Mouse (Mus musculus) liver, embryonic 15.5 days (tissue): ENCODE data around the gene Psmc6. TPM values are rescaled to one million over a fixed set of nuclear protein-coding genes. Genes with fewer than 3 reads are reported as not detected.

ENCODE experiments used
- ATAC-seq: fragments of 200-750 bp; cut with Nextera tagmentation; 2 replicates; pipeline ENCODE4 v1.8.0; 2017; ENCODE audit warnings: moderate number of reproducible peaks, mild to moderate bottlenecking, moderate library complexity; ENCODE audit not compliant: insufficient read depth
- H3K27ac ChIP-seq: fragments of 300-500 bp; sonication (generic); replicated peaks from 2 replicates; pipeline ENCODE4 v1.5.1; 2015; ENCODE audit warnings: mild to moderate bottlenecking, inconsistent platforms
- H3K27me3 ChIP-seq: fragments of 300-500 bp; sonication (generic); 2 replicates; pipeline ENCODE4 v1.6.1; 2015; ENCODE audit warnings: mild to moderate bottlenecking, inconsistent platforms
- H3K36me3 ChIP-seq: fragments of 300-500 bp; sonication (generic); replicated peaks from 2 replicates; pipeline ENCODE4 v1.6.1; 2015; ENCODE audit warnings: moderate library complexity, mild to moderate bottlenecking, inconsistent platforms
- H3K4me1 ChIP-seq: fragments of 300-500 bp; sonication (generic); replicated peaks from 2 replicates; pipeline ENCODE4 v1.6.1; 2015; ENCODE audit warnings: inconsistent platforms
- H3K4me2 ChIP-seq: fragments of 300-500 bp; sonication (generic); 2 replicates; pipeline ENCODE4 v1.6.1; 2015; ENCODE audit warnings: moderate library complexity, mild to moderate bottlenecking, inconsistent platforms
- H3K4me3 ChIP-seq: fragments of 300-500 bp; sonication (generic); replicated peaks from 2 replicates; pipeline ENCODE4 v1.5.1; 2015; ENCODE audit warnings: mild to moderate bottlenecking, inconsistent platforms
- H3K9ac ChIP-seq: fragments of 300-500 bp; sonication (generic); 2 replicates; pipeline ENCODE4 v1.6.1; 2015; ENCODE audit warnings: moderate library complexity, mild to moderate bottlenecking, inconsistent platforms
- H3K9me3 ChIP-seq: fragments of 300-500 bp; sonication (generic); replicated peaks from 2 replicates; pipeline ENCODE4 v1.6.1; 2016; ENCODE audit warnings: inconsistent platforms
- WGBS: fragments of 180-500 bp; shearing (Covaris S2); methylation state at CpG from one replicate; pipeline ENCODE4 v1.1.7; 2015; ENCODE audit warnings: mixed read lengths; ENCODE audit not compliant: insufficient replicate concordance; 5-methylcytosine and 5-hydroxymethylcytosine counted together
- polyA plus RNA-seq: library from polyadenylated mRNA; unstranded; fragments of >200 nt; fragmentation: Nextera tagmentation; extraction: Ambion mirVana; gene quantifications from 2 replicates; pipeline ENCODE4 v1.2.1, GENCODE M21; 2015

Gene Psmc6
- polyA plus RNA-seq = 69.2 and 84.9 TPM in 2 replicates

DNA sequence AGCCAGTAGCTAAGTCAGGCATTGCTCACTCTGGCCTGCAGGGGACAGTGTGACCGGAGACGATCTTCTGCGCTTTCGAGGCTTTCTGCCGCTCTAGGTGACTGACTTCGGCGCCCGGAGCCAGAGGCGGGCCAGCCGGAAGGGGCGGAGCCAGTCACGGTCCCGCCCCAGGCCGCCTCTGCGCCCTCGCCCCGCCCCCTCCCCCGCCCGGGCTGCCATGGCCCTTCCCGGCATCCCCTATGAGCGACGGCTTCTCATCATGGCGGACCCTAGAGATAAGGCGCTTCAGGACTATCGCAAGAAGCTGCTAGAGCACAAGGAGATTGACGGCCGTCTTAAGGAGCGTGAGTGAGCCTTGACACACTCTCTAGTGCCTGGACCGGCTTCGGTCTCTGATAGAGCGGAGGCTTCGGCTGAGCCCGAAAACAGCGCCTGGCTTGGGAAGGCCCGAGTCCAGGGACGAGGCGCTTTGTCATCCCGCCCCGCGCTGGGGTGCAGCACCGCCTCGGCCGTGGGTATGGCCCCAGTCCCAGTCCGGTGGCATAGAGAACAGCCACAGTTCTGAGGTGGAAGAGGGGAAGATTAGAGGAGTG lies at the start of gene Psmc6:
Gene Psmc6 (plus strand): TSS at position 200 of the 593 bp plus-strand sequence.
- H3K36me3 ChIP-seq = peaks cover 32% of the 10 kb centered on the region
- under 1% methylated on average over 44 of the region's 44 CpGs for WGBS
- ATAC-seq = peak; percentile 92

DNA sequence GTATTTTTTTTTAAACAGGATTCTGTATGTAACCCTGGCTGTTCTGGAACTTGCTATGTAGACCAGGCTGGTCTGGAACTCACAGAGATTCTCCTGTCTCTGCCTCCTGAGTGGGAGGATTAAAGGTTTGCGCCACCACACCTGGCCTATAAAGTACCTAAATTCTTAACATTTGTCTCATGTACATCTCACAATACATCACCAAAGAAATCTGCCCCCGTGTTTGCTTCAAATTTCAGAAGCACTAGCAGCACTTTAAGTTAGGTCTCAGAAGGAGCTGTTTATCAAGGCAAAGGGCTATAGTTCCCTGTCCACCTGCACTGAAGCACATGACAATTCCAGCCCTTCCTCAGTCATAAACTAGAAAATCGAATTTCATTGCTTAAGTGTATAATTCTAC lies 47.5 kb upstream of the Psmc6 start:
- Histone ChIP-seq H3K9ac (no peak overlapping the region), H3K27ac (no peak overlapping the region), H3K36me3 (peaks cover 10% of the 10 kb centered on the region), H3K9me3 (no peaks in the 10 kb centered on the region), H3K27me3 (no peaks in the 10 kb centered on the region), H3K4me1 (no peaks in the 10 kb centered on the region), H3K4me3 (no peak overlapping the region), H3K4me2 (no peak overlapping the region)
- 69% methylated on average over 3 of the region's 3 CpGs for WGBS
- ATAC-seq = no peak

More for the DNA sequence above, at the start of gene Psmc6:
- peak within 1 kb of the TSS; percentile 98 for H3K27ac ChIP-seq
- H3K9ac ChIP-seq = peak within 1 kb of the TSS; percentile 95
- H3K9me3 ChIP-seq = no peaks in the 10 kb centered on the region
- peaks cover 31% of the 10 kb centered on the region for H3K4me1 ChIP-seq
- H3K4me3 ChIP-seq = peak within 1 kb of the TSS; percentile 98
- no peaks in the 10 kb centered on the region for H3K27me3 ChIP-seq
- peak within 1 kb of the TSS; percentile 77 for H3K4me2 ChIP-seq

DNA sequence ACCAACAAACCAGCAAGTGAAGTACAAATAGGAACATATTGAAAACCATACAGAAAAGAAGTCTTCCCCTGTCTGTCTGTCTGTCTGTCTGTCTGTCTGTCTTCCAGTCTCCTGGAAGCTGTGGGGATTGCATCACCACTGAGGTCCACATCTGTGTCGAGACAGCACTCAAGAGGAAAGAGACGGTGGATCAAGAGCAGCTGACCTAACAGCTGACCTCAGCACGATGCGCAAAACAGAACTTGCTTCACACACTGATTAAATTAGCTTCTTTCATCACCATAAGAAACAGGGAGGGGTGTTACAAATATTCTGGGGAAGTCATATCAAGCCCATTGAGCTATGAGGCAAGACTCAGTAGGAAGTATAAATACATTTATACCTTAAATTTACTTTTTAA lies 38.0 kb upstream of the Psmc6 start:
- H3K4me1 ChIP-seq = no peaks in the 10 kb centered on the region
- no peaks in the 10 kb centered on the region for H3K27me3 ChIP-seq
- ATAC-seq = no peak
- no peak overlapping the region for H3K4me3 ChIP-seq
- peaks cover 68% of the 10 kb centered on the region for H3K36me3 ChIP-seq
- no peak overlapping the region for H3K9ac ChIP-seq
- H3K9me3 ChIP-seq = no peaks in the 10 kb centered on the region
- H3K4me2 ChIP-seq = no peak overlapping the region
- H3K27ac ChIP-seq = no peak overlapping the region
- WGBS = 78% methylated on average over 4 of the region's 4 CpGs

DNA sequence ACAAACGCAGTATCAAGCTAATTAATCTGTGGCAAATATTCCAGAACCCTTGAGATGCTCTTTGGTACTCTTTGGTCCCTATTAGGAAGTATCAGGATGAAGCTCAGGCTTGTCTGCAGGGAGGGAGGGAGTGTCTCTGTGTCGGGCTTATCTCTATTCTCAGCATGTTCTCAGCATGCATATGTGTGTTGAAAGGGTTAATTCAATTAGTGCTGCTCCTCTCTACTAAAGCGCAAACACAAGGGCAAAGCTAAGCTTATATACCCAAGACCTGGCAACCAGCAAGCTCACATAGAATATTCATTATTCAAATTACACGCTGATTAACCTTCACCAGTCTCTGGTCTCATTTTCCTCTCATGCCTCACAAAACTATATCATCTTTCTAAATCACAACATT lies 25.6 kb upstream of the Psmc6 start:
- Histone ChIP-seq H3K36me3 (peaks cover 66% of the 10 kb centered on the region), H3K27ac (no peak overlapping the region), H3K4me1 (peaks cover 9% of the 10 kb centered on the region), H3K9me3 (no peaks in the 10 kb centered on the region), H3K4me2 (no peak overlapping the region), H3K27me3 (no peaks in the 10 kb centered on the region), H3K4me3 (no peak overlapping the region), H3K9ac (no peak overlapping the region)
- WGBS = 68% methylated on average over 4 of the region's 4 CpGs
- no peak for ATAC-seq

DNA sequence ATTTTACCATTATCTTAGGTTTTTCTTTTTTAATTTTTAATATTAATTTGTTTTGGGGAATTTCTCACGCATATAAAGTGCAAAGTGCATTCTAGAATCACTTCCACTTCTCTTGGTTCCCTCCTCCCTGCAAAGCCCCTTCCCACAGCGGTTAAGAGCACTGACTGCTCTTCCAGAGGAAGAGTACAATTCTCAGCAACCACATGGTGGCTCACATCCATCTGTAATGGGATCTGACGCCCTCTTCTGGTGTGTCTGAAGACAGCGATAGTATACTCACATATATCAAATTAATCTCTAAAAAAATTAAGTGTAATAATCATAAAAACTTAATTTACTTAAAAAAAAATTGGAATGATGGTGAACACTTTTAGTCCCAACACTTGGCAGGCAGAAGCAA lies 25.2 kb upstream of the Psmc6 start:
- Histone ChIP-seq H3K36me3 (peaks cover 66% of the 10 kb centered on the region), H3K27me3 (no peaks in the 10 kb centered on the region), H3K9ac (no peak overlapping the region), H3K4me1 (peaks cover 9% of the 10 kb centered on the region), H3K4me2 (no peak overlapping the region), H3K27ac (no peak overlapping the region), H3K9me3 (no peaks in the 10 kb centered on the region), H3K4me3 (no peak overlapping the region)
- WGBS = 75% methylated on average over 4 of the region's 4 CpGs
- ATAC-seq = no peak

DNA sequence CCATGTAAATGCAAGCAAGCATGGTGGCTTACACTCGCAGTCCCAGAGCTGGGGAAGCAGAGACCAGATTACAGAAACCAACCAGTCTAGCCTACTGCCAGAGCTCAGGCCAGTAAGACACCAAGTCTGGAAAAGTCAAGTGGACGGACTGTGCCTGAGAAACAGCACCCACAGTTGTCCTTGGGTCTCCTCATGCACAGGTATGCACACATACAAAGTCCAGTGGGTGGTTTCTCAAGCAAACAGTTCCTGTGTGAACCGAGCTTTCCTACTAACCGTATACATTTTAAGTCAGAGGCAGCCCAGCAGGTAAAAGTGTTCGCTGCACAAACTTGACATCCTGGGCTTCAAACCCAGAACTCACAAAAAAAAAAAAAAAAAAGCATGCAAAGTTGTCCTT lies 23.7 kb upstream of the Psmc6 start:
- no peaks in the 10 kb centered on the region for H3K9me3 ChIP-seq
- WGBS = 74% methylated on average over 5 of the region's 5 CpGs
- H3K4me2 ChIP-seq = no peak overlapping the region
- H3K27me3 ChIP-seq = no peaks in the 10 kb centered on the region
- H3K4me1 ChIP-seq = peaks cover 13% of the 10 kb centered on the region
- H3K27ac ChIP-seq = peak overlapping the region; percentile 42
- H3K4me3 ChIP-seq = no peak overlapping the region
- no peak for ATAC-seq
- H3K36me3 ChIP-seq = peaks cover 58% of the 10 kb centered on the region
- H3K9ac ChIP-seq = no peak overlapping the region

DNA sequence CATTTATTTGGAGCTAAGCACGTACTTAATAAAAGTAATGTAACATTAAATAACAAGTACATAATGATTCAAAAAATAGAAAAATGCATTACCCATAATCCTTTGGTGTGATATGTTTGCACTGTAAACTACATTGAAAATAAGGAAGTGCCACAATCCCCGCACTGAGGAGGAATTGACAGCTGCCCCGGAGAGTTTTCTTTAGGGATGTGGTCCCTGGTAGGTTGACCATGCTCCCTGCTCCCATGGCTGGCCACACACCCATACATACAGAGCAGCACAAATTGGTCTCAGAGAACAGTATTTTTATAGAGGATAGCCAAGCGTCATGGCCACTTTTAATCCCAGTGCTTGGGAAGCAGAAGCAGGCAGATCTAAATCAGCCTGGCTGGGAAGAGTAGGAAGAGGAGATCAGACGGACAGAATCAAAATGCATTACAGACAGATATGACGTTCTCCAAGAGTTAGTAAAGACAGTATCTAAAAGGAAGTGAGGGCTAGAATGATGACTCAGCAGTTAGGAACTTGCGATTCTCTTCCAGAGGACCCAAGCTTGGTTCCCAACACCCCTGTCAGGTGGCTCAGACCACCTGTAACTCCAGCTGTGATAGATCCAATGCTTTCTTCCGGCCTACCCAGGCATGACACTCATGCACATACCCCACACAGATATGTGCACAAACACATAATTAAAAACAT lies 21.8 kb upstream of the Psmc6 start:
- Histone ChIP-seq H3K27me3 (no peaks in the 10 kb centered on the region), H3K4me1 (peaks cover 13% of the 10 kb centered on the region), H3K4me3 (no peak overlapping the region), H3K4me2 (0 out of 2 replicates have a peak overlapping the region, but pooled peaks have one; percentile 1), H3K9me3 (no peaks in the 10 kb centered on the region), H3K36me3 (peaks cover 40% of the 10 kb centered on the region), H3K27ac (no peak overlapping the region), H3K9ac (no peak overlapping the region)
- 51% methylated on average over 8 of the region's 8 CpGs for whole genome bisulfite sequencing
- no peak for ATAC-seq

DNA sequence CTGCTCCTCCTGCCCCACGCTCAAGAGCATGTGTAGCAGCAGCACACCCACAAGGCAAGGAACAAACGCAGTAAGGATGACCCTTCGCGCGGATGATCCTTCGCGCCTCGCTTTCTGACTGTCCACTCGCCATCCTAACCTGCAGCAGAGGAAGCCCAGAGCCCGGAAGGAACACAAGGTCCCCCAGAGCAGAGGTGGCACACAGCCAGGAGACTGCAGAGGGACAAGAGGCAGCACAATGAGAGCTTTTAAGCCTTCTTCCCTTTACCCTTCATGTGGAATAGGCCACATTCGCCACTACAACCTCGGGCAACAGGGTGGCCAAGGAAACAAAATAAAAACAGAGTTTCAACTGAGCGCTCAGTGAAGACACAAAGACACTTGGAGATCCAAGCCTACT lies 19.9 kb upstream of the Psmc6 start:
- no peak overlapping the region for H3K9ac ChIP-seq
- H3K4me2 ChIP-seq = no peak overlapping the region
- H3K4me3 ChIP-seq = no peak overlapping the region
- H3K36me3 ChIP-seq = peaks cover 30% of the 10 kb centered on the region
- no peak for ATAC-seq
- H3K4me1 ChIP-seq = peaks cover 24% of the 10 kb centered on the region
- H3K27me3 ChIP-seq = no peaks in the 10 kb centered on the region
- H3K9me3 ChIP-seq = no peaks in the 10 kb centered on the region
- 87% methylated on average over 13 of the region's 13 CpGs for WGBS
- no peak overlapping the region for H3K27ac ChIP-seq

DNA sequence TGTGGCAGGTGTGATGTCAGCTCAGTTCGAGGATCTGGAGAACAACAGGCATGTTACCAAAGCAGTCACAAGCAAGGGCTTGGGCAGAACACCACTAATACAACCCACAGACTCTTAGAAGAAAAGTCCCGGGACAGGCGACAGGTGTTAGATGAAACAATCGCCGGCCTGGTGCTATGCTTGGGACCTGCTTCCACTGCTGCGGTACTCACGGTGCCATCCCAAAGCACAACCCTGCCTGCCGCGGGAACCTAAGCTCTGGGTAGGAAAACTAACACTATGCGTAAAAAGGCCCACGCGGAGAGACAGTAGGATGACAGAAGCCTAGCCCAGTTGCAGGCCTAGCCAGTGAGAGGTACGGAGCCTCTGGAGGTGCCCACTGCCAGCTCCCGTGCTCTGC lies 19.5 kb upstream of the Psmc6 start:
- H3K9me3 ChIP-seq = no peaks in the 10 kb centered on the region
- H3K27me3 ChIP-seq = no peaks in the 10 kb centered on the region
- peaks cover 25% of the 10 kb centered on the region for H3K36me3 ChIP-seq
- WGBS = 85% methylated on average over 14 of the region's 14 CpGs
- H3K4me3 ChIP-seq = no peak overlapping the region
- no peak overlapping the region for H3K9ac ChIP-seq
- no peak overlapping the region for H3K4me2 ChIP-seq
- H3K27ac ChIP-seq = no peak overlapping the region
- H3K4me1 ChIP-seq = peaks cover 24% of the 10 kb centered on the region
- no peak for ATAC-seq

DNA sequence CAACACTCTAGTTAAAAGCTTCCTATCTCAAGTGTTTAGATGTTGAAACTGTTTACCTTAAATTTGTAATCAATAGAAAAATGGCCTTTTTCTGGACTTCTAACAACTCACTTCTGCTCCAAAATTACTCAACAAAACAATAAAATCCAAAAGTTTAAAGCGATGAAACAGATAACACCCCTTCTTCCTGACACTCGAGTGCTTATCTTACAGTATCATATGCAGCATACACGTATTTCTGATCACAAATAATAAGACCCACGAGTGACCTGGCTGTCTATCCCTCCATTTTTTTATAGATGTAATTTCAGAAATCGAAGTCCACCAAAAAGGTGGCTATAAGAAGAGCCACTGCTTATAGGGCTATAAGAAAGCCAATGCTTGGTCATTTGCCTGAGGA lies 12.7 kb upstream of the Psmc6 start:
- H3K27me3 ChIP-seq = no peaks in the 10 kb centered on the region
- peak overlapping the region; percentile 98 for H3K4me3 ChIP-seq
- 15% methylated on average over 5 of the region's 5 CpGs for WGBS
- ATAC-seq = no peak
- peak overlapping the region; percentile 91 for H3K9ac ChIP-seq
- H3K4me2 ChIP-seq = peak overlapping the region; percentile 90
- H3K4me1 ChIP-seq = peaks cover 66% of the 10 kb centered on the region
- no peaks in the 10 kb centered on the region for H3K9me3 ChIP-seq
- peak overlapping the region; percentile 92 for H3K27ac ChIP-seq
- H3K36me3 ChIP-seq = peaks cover 5% of the 10 kb centered on the region; the same call in 1 of the 2 replicates

DNA sequence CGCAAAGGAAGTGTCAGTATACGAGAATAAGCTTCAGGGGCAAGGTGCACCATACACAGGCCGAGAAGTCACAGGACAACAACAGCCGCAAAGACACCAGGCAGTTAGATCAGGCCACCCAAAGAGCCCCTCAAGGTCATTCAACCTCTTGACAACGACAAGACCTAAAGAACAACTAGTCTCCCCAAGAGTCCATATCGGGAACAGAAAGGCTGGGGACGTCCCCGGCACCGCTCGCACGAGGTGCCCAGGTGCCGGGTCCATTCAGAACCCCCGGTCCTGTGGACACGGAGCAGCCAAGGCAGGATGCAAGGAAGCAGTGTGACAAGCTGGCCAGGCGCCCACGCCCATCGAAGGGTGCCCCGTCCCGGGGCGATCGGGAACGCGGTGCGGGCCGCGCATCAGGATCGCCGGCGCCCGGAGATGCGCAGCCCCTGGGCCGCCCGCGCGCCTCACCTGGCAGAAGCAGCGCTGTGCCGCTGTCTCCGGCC lies 11.6 kb upstream of the Psmc6 start:
- Histone ChIP-seq H3K9ac (peak overlapping the region; percentile 91), H3K9me3 (no peaks in the 10 kb centered on the region), H3K27me3 (no peaks in the 10 kb centered on the region), H3K36me3 (peaks cover 5% of the 10 kb centered on the region; the same call in 1 of the 2 replicates), H3K27ac (peak overlapping the region; percentile 92), H3K4me2 (peak overlapping the region; percentile 90), H3K4me3 (peak overlapping the region; percentile 98), H3K4me1 (peaks cover 76% of the 10 kb centered on the region)
- ATAC-seq = peak; percentile 50; the same call in 1 of the 2 replicates
- WGBS = under 1% methylated on average over 31 of the region's 38 CpGs
